Mouse (Mus musculus): ENCODE results near the gene Tmem189. TPM values are rescaled to one million over a fixed set of nuclear protein-coding genes. Genes with fewer than 3 reads are reported as not detected.
A peak's percentile ranks its signal among the peaks of the same experiment; 100 is the strongest.

Tmem189 gene
- polyA plus RNA-seq, 1 experiment = 88.8 TPM

GRCm38 (mm10) chr2:167675120-167675909, 14.3 kb downstream of the Tmem189 start:
- TF ChIP-seq POLR2A (IDR thresholded peaks at IDR 0.05; ENCODE audit: extremely low read depth, insufficient read depth, low read length) (no peak), CTCF (IDR thresholded peaks at IDR 0.05; ENCODE audit: extremely low read depth, insufficient read depth, low read length) (peak; percentile 57)
- Histone ChIP-seq H3K27ac (ENCODE audit: insufficient read depth, low read length) (no peak overlapping the region), H3K4me3 (ENCODE audit: insufficient read depth, low read length) (no peak overlapping the region), H3K4me1 (ENCODE audit: control insufficient read depth, insufficient read depth, low read length) (no peaks in the 10 kb centered on the region)

DNA sequence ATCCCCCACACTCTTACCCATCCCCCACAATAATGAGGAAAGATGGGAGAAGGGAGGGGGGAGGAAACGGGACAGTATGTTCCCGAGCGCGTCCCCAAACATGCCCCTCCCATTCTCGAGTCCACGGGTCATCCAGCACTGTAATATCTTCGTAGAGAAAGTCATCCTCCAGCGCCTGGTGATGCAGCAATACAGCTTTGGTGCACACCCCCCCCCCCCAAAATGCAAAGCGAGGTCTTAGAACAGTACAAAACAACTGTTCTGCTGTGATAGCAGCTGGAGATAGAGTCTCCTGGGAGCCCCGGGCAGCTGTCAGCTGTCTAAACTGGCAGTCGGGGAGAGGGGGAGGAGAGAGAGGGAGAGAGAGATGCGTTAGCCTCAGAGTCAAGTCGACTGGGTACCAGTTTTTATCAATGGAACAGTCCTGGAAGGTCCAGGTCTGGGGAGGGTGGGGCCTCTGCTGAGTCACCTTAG, 17.4 kb downstream of the Tmem189 start:
- no peak overlapping the region for H3K4me3 ChIP-seq (ENCODE audit: insufficient read depth, low read length)
- H3K27ac ChIP-seq (ENCODE audit: insufficient read depth, low read length) = no peak overlapping the region
- H3K4me1 ChIP-seq (ENCODE audit: control insufficient read depth, insufficient read depth, low read length) = no peaks in the 10 kb centered on the region
- TF ChIP-seq CTCF (IDR thresholded peaks at IDR 0.05; ENCODE audit: extremely low read depth, insufficient read depth, low read length) (no peak), POLR2A (IDR thresholded peaks at IDR 0.05; ENCODE audit: extremely low read depth, insufficient read depth, low read length) (no peak)

- TF ChIP-seq POLR2A (IDR thresholded peaks at IDR 0.05; ENCODE audit: extremely low read depth, insufficient read depth, low read length) = no peak
- no peak for TF ChIP-seq CTCF (IDR thresholded peaks at IDR 0.05; ENCODE audit: extremely low read depth, insufficient read depth, low read length)
- no peak overlapping the region for H3K4me3 ChIP-seq (ENCODE audit: insufficient read depth, low read length)
- no peaks in the 10 kb centered on the region for H3K4me1 ChIP-seq (ENCODE audit: control insufficient read depth, insufficient read depth, low read length)
- H3K27ac ChIP-seq (ENCODE audit: insufficient read depth, low read length) = 0 out of 2 replicates have a peak overlapping the region, but pooled peaks have one; percentile 44
Observed at GRCm38 (mm10) chr2:167671101-167671633, 18.5 kb downstream of the Tmem189 start.

DNA sequence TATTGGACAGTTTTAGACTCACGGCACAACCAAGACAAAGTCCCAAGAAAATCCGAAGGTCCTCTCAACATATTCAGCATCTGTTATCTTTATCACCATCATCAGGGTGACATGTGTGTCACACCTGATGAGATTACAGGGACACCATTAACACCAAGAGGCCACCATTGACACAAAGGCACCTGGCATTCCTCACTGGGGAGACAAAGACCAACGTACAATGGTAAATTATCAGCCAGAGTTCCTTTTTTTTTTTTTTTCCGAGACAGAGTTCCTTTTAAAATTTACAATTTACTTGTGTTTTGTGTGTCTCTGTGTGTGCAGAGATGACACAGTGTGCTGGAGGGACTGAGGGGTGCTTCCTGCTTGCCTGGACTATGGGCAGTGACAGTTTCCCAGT, 20.2 kb downstream of the Tmem189 start:
- H3K4me3 ChIP-seq (ENCODE audit: insufficient read depth, low read length) = no peak overlapping the region
- no peak overlapping the region for H3K27ac ChIP-seq (ENCODE audit: insufficient read depth, low read length)
- no peaks in the 10 kb centered on the region for H3K4me1 ChIP-seq (ENCODE audit: control insufficient read depth, insufficient read depth, low read length)
- TF ChIP-seq CTCF (IDR thresholded peaks at IDR 0.05; ENCODE audit: extremely low read depth, insufficient read depth, low read length) = no peak
- TF ChIP-seq POLR2A (IDR thresholded peaks at IDR 0.05; ENCODE audit: extremely low read depth, insufficient read depth, low read length) = no peak

DNA sequence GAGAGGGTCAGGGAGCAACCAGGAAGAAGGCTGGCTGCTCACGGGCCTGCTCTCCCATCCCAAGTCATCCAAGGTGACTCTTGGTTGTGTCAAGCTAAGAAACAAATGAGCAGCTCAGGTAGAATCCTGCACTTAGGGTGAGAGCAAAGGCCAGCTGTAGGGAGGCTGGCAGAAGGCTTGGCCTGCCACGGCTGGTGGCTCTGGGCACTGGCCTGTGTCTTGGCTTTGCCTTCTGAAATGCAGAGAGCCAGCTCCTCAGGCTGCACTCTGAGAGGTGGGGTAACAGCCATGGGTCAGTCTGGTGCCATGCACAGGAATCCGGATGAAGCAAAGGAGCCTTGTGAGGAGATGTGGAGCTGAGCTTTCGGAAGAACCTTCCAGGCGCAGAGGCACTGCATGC, 21.2 kb downstream of the Tmem189 start:
- Histone ChIP-seq H3K4me3 (ENCODE audit: insufficient read depth, low read length) (no peak overlapping the region), H3K27ac (ENCODE audit: insufficient read depth, low read length) (no peak overlapping the region), H3K4me1 (ENCODE audit: control insufficient read depth, insufficient read depth, low read length) (no peaks in the 10 kb centered on the region)
- no peak for TF ChIP-seq CTCF (IDR thresholded peaks at IDR 0.05; ENCODE audit: extremely low read depth, insufficient read depth, low read length)
- TF ChIP-seq POLR2A (IDR thresholded peaks at IDR 0.05; ENCODE audit: extremely low read depth, insufficient read depth, low read length) = no peak

GRCm38 (mm10) chr2:167665972-167666713, 23.5 kb downstream of the Tmem189 start:
- no peak for TF ChIP-seq CTCF (IDR thresholded peaks at IDR 0.05; ENCODE audit: extremely low read depth, insufficient read depth, low read length)
- Histone ChIP-seq H3K27ac (ENCODE audit: insufficient read depth, low read length) (no peak overlapping the region), H3K4me3 (ENCODE audit: insufficient read depth, low read length) (no peak overlapping the region), H3K4me1 (ENCODE audit: control insufficient read depth, insufficient read depth, low read length) (no peaks in the 10 kb centered on the region; the same call in 1 of the 2 replicates)

DNA sequence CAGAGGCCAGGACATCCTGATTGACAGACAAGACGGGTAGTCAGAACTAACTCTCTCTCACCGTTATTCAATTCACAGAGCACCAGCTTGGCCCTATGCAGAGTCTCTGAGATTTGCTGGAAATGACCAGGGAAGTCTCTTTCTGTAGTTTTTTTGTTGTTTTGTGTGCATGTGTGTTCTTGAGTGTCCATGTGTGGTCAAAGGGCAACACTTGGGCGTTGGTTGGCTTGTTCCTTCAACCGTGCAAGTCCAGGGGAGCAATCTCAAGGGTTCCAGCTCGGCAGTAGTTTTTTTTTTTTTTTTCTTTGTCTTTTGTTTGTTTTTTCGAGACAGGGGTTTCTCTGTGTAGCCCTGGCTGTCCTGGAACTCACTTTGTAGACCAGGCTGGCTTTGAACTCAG, 26.9 kb downstream of the Tmem189 start:
- TF ChIP-seq CTCF (IDR thresholded peaks at IDR 0.05; ENCODE audit: extremely low read depth, insufficient read depth, low read length) (no peak), POLR2A (IDR thresholded peaks at IDR 0.05; ENCODE audit: extremely low read depth, insufficient read depth, low read length) (no peak)
- no peak overlapping the region for H3K27ac ChIP-seq (ENCODE audit: insufficient read depth, low read length)
- no peak overlapping the region for H3K4me3 ChIP-seq (ENCODE audit: insufficient read depth, low read length)
- peaks cover 5% of the 10 kb centered on the region for H3K4me1 ChIP-seq (ENCODE audit: control insufficient read depth, insufficient read depth, low read length)

- TF ChIP-seq CTCF (IDR thresholded peaks at IDR 0.05; ENCODE audit: extremely low read depth, insufficient read depth, low read length) (no peak), POLR2A (IDR thresholded peaks at IDR 0.05; ENCODE audit: extremely low read depth, insufficient read depth, low read length) (peak; percentile 96)
- H3K4me3 ChIP-seq (ENCODE audit: insufficient read depth, low read length) = peak within 1 kb of the TSS; percentile 68
- peak within 1 kb of the TSS; percentile 73 for H3K27ac ChIP-seq (ENCODE audit: insufficient read depth, low read length)
- peaks cover 7% of the 10 kb centered on the region for H3K4me1 ChIP-seq (ENCODE audit: control insufficient read depth, insufficient read depth, low read length)
Observed at GRCm38 (mm10) chr2:167661270-167662203, 28.1 kb downstream of the Tmem189 start, which contains the start of gene Gm20431. Gene Gm20431, minus strand, starts transcription at chr2:167661496.

- Histone ChIP-seq H3K27ac (ENCODE audit: insufficient read depth, low read length) (no peak overlapping the region), H3K4me1 (ENCODE audit: control insufficient read depth, insufficient read depth, low read length) (peaks cover 7% of the 10 kb centered on the region), H3K4me3 (ENCODE audit: insufficient read depth, low read length) (peak overlapping the region; percentile 68)
- TF ChIP-seq POLR2A (IDR thresholded peaks at IDR 0.05; ENCODE audit: extremely low read depth, insufficient read depth, low read length) = no peak
- no peak for TF ChIP-seq CTCF (IDR thresholded peaks at IDR 0.05; ENCODE audit: extremely low read depth, insufficient read depth, low read length)
Observed at GRCm38 (mm10) chr2:167660611-167660971, 29.0 kb downstream of the Tmem189 start.
